Mouse (Mus musculus): Measurements from ENCODE around the gene Rap1gds1.

Rap1gds1 gene

GRCm38 (mm10) chr3:138945516-138945915 is 129.5 kb downstream of the Rap1gds1 start:
- DNase-seq (ENCODE audit: low read depth): no peak

DNA sequence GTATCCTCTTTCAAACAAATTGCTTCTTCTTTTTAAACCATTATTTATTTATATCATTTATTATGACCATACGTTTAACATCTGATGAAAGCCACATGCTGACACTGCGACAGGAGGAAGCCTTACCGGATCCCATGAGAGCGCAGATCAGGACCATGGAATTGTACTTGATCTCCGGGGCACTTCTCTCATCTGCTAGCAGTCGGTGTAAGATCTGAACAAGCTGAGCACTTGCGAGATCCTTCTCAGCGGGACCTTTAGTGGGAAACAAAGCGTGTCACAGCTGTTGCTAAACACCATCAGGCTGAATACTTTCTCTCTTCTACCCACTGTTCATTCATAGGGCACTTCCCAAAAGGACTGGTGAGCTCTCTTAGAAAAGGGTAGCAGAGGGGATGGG is 133.4 kb downstream of the Rap1gds1 start:
- DNase-seq (ENCODE audit: low read depth): no peak

DNA sequence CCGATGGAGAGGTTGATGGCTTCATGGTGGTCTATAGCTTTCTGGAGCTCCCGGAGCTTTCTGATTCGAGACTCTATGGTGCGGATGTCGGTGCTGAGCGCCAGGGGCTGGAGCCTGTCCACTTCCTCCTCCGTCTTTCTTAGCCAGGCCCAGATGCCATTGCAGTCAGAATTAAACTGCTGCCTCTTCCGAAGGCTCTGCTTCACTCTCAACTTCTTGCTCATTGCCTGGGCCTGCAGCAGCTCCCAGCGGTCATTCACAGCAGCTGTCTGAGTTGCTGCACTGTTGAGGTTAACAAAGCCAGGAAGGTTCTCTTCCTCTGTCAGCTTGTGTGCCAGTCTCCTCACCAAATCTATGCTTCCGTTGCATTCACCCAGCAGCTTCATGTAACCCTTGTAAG is 137.8 kb downstream of the Rap1gds1 start:
- DNase-seq (ENCODE audit: low read depth): no peak

- DNase-seq (ENCODE audit: low read depth): no peak
These were observed 138.2 kb downstream of the Rap1gds1 start for GRCm38 (mm10) chr3:138936780-138937179.

GRCm38 (mm10) chr3:138927437-138927836 is 147.6 kb downstream of the Rap1gds1 start:
- no peak for DNase-seq (ENCODE audit: low read depth)

DNA sequence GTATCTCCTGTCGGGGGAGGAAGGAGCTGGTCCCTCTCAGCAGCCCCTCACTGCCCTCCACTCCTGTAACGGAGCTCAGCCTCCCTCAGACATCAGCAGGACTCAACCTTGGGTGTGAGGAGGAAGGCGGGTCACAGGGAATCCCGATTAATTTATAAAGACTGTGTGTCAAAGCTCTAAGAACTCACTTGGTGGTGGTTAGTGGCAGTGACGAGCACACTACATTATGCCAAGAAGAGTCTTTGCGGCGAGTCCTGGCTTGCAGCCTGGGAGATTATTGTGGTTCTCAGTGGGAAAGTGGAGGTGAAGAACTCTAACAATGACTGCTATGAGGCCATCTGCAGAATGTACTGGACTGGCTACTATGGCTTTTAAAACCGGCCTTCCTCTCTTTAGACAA is 148.8 kb downstream of the Rap1gds1 start:
- DNase-seq (ENCODE audit: low read depth): no peak

DNA sequence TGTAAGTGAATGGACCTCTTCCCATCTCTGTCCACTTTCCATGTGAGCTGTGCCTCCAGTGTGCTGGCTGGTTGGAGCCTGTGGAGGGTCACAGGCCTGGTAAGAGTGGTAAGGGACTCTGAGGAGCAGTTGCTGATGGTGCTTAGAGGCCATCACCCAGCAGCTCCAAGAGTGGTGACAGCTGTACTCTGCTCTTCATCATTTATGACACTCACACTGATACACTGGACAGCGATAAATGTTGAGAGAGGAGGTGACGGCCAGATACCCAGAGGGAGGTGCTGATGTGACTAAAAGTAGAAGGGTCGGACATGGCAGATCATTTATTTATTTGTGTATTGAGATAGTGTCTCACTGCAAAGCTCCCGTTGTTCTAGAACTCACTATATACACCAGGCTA is 156.8 kb downstream of the Rap1gds1 start:
- DNase-seq (ENCODE audit: low read depth): no peak

GRCm38 (mm10) chr3:138917016-138917415 is 158.0 kb downstream of the Rap1gds1 start:
- peak; percentile 86 for DNase-seq (ENCODE audit: low read depth)

DNA sequence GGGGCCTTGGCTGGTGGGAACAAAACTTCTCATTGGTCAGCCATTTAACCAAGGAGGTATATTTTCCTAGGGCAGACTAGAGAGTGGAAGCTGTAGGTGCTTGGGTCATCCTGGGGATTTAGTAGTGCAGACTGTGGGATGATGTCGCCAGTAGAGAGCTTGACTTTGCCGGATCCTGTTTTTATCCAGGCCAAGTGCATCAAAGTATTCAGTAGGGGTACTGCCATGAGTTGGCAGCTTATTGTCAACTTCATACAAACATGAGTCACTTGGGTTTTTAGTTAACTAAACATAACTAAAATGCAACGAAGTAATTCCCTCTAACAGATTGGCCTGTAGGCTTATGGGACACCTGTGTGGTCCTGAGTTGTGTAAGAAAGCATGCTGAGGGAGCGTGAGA is 158.4 kb downstream of the Rap1gds1 start:
- DNase-seq (ENCODE audit: low read depth): no peak

DNA sequence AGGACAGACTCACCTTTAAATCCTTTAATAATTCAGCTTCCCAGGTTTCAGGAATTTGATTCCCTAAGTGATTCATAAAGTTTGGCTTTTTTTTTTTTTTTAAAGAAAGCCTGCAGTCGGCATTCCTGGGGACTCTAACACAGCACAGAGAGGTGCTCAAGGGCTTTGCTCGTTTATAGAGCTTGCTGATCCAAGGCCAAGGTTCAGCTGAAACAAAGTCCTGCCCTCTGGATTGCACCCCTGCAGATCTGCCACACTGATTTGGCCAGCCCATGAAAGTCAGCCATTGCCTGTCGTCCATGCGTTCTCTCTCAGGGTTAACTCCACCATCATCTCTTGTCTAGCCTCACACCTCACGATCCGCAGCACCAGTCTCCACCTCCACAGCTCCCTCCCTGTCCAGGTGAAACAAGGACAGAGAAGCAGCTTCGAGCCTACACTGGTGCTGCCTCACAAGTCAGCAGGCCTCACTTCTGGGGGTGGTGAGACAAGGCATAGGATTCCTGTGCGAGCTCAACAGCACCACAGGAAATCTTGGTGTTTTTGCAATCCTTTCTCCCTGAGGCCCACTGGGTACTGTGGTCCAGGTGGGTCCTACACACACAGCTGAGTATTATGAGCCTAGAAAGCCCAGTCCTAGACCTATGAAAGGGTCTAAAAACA is 160.2 kb downstream of the Rap1gds1 start:
- DNase-seq (ENCODE audit: low read depth): no peak

- no peak for DNase-seq (ENCODE audit: low read depth)
These were observed 162.5 kb downstream of the Rap1gds1 start for GRCm38 (mm10) chr3:138912504-138912903.

GRCm38 (mm10) chr3:138909313-138909712 is 165.7 kb downstream of the Rap1gds1 start:
- DNase-seq (ENCODE audit: low read depth): no peak

- peak; percentile 74 for DNase-seq (ENCODE audit: low read depth)
These were observed 168.7 kb downstream of the Rap1gds1 start for GRCm38 (mm10) chr3:138906112-138906880.

DNA sequence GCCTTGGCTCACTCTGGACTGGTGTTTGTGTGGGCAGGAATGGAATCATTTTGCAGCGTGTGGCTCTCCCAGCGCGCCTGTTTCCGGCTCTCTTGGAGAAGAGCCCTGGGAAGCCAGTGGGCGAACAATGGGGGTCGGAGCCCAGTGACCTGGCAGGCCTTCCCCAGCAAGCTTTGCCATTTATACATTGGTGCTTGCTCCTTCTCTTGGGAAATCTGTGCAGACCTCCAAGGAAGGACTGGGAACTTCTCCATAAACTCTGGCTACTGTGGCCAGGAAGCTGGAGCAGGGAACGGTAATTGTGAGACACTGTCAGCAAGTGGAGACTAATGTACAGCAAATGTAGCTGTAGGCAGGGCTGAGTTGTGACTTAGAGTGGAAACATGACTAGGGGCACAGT is 169.3 kb downstream of the Rap1gds1 start:
- peak; percentile 17 for DNase-seq (ENCODE audit: low read depth)

DNA sequence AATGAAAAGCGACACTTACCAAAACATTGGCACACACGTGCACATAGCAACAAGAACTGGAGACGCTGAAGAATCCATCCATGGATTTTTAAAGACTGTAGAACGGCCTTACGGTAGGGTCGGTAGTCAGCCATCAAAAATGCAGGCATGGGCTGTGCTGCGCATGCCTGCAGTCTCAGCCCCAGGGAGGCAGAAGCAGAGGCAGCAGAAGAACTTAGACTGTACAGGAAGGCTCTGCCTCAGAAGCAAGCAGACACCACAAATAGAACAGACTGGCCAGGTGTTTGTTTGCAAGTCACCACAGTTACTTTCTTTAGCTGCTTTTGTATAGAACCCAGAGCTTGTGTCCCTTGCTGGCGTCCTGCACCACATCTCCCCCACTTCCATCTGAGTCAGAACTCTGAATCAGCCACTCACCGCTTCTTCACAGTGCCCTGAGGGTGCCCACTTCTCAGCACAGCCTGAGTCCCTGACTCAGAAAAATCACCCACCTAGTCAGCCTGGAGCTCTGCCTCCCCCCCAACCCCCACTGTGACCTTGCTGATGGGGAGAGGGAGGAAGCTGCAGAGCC is 174.3 kb downstream of the Rap1gds1 start:
- DNase-seq (ENCODE audit: low read depth): no peak

DNA sequence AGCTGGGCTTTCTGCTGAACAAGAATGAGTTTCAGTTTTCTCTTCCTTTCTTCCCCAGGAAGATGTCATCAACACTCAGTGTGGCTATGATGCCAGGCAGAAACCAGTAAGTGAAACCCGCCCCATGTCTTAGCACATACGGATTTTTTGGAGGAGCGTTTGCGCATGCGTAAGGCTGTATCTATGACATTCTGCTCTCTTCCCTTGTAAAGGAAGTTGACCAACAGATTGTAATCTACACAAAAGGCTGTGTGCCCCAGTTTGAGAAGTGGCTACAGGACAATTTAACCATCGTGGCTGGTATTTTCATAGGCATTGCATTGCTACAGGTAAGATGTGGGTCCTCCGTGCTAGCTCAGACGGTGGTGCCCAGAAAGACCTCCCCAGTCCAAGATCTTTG is 176.9 kb downstream of the Rap1gds1 start:
- peak; percentile 48 for DNase-seq (ENCODE audit: low read depth)

DNA sequence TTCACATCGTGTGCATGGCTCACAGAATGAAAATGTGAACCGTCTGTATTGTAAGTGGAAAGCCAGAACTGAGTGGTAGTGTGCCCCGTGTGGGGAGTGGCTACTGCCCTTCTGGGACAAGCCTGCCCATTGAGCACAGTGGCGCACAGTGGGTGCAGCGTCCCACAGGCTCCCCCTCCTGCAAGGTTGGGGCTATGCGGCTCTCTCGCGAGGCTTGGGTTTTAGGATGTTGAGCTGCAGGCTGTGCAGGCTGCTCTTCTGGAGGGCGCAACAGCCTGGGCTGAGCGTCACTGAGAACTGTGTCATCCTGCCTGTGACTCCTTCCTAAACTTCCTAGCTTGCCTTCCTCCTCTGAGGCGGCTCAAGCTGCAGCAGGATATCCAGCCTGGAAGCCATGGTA is 177.5 kb downstream of the Rap1gds1 start:
- no peak for DNase-seq (ENCODE audit: low read depth)

GRCm38 (mm10) chr3:138893520-138893919 is 181.5 kb downstream of the Rap1gds1 start:
- peak; percentile 81 for DNase-seq (ENCODE audit: low read depth)

DNA sequence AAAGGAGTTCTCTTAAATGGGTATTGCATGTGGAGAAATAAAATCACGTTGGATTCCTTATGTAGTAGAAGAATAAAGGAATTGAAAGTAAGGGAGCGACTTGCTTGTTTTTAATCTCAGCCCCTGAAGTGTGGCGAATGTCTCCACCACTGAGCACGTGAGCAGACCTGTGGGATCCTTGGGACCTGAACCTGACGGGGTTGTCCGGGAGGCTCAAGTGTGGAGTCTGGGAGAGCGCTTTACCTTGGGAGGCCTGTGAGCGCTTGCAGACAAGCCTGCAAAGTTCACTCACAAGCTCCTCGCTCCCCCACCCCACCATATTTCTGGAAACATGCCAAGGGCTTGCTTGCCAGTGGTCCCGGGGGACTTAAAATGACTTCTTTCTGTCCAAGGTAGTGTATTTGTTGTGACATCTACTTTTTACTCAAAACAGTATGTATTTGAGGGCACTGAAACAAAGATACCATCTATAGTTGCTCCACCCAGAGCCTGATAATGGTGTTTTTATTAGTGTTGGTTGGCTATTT is 185.2 kb downstream of the Rap1gds1 start:
- DNase-seq (ENCODE audit: low read depth): no peak

DNA sequence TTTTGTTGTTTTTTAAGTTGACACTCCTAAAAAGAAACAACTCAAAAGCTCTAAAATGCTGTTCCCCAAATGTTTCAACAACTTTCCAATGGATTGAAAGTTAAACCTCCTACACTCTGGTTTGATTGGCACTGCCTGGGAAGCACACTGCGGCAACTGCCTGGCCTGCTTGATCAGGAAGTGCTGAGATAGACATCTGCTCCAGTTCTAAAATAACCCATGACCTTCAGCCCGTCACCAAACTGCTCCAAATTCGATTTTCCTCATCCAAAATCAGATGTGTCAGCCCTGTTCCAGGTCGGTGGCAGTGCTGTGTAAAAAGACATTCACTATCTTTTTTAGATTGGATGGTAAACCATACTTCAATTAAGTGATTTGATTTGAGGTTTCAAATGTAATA is 185.8 kb downstream of the Rap1gds1 start:
- DNase-seq (ENCODE audit: low read depth): peak; percentile 66

GRCm38 (mm10) chr3:138886121-138886520 is 188.9 kb downstream of the Rap1gds1 start:
- DNase-seq (ENCODE audit: low read depth): no peak

DNA sequence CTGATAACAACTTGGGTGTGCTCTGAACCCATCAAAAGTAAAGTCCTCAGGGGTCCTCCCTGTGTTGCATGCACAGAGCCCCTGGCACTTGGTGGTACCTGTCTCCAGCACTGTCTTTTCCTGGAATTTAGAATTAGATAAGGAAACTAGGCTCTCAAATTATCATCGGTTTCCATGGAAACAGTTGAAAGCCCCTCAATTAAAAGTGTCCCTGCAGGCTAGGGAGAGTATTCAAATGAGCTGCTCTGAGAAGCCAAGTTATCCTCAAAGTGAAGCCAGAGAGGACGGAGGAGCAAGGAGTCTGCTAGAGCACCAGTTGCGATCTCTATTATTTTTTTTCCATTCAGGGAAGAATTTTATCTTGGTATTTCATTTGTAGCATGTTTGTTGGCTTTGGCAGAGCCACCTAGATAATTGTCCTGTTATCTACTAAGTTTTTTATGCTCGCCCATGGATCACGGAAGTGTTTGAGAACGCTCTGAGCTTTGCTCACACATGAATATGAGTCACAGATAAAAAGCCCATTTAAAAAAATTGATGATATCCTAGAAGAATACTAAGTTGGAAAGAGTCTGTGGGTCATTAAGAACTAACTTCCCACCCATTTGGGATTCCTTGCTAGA is 193.2 kb downstream of the Rap1gds1 start:
- DNase-seq (ENCODE audit: low read depth): no peak
